Mouse (Mus musculus) kidney, adult 8-10 months (tissue): ENCODE measurements around the gene Habp4.

Source experiments
- DNase-seq, 2 experiments: peaks; one replicate each; pipeline ENCODE4 v3.0.0; 2022

Habp4 gene

GRCm38 (mm10) chr13:64161548-64161915 lies at the start of gene Habp4:
Gene Habp4, plus strand, starts transcription at chr13:64161824.
- peak; percentile 98 to 99 for DNase-seq

- no peak for DNase-seq
Observed at GRCm38 (mm10) chr13:64117442-64117841, 44.2 kb upstream of the Habp4 start.

GRCm38 (mm10) chr13:64120760-64121159 lies 40.9 kb upstream of the Habp4 start:
- DNase-seq, result no peak

- DNase-seq, result peak; percentile 49 to 61
Observed at GRCm38 (mm10) chr13:64123491-64124188, 38.0 kb upstream of the Habp4 start.

GRCm38 (mm10) chr13:64124886-64125285 lies 36.7 kb upstream of the Habp4 start:
- DNase-seq, result peak; percentile 14 to 37

- DNase-seq, result no peak
Observed at GRCm38 (mm10) chr13:64126316-64126715, 35.3 kb upstream of the Habp4 start.

GRCm38 (mm10) chr13:64128858-64129615 lies 32.6 kb upstream of the Habp4 start, which contains the start of gene Slc35d2:
Gene Slc35d2, minus strand, starts transcription at chr13:64129368.
- peak; percentile 68 to 71 for DNase-seq

GRCm38 (mm10) chr13:64129616-64130375 lies 31.8 kb upstream of the Habp4 start:
- peak; percentile 78 to 87 for DNase-seq

- DNase-seq, result no peak
Observed at GRCm38 (mm10) chr13:64150121-64150520, 11.5 kb upstream of the Habp4 start.

- DNase-seq, result peak; percentile 82 to 87
Observed at GRCm38 (mm10) chr13:64152241-64152669, 9.4 kb upstream of the Habp4 start.

- no peak for DNase-seq
Observed at GRCm38 (mm10) chr13:64152671-64153082, 8.9 kb upstream of the Habp4 start.

GRCm38 (mm10) chr13:64153083-64153682 lies 8.4 kb upstream of the Habp4 start, which contains the start of gene Zfp367:
Gene Zfp367, minus strand, starts transcription at chr13:64153202.
- peak; percentile 98 to 99 for DNase-seq

GRCm38 (mm10) chr13:64153751-64154267 lies 7.8 kb upstream of the Habp4 start:
- peak; percentile 89 to 90 for DNase-seq

- no peak for DNase-seq
Observed at GRCm38 (mm10) chr13:64154651-64155050, 7.0 kb upstream of the Habp4 start.

GRCm38 (mm10) chr13:64155171-64155571 lies 6.5 kb upstream of the Habp4 start:
- peak; percentile 76 to 81 for DNase-seq

GRCm38 (mm10) chr13:64156966-64157365 lies 4.7 kb upstream of the Habp4 start:
- DNase-seq, result no peak

- DNase-seq, result peak; percentile 26 to 35
Observed at GRCm38 (mm10) chr13:64161916-64162611, 440 bp downstream of the Habp4 start.

GRCm38 (mm10) chr13:64162626-64163025 lies 1.0 kb downstream of the Habp4 start:
- peak in 1 of 2 experiments; percentile 15 for DNase-seq

- DNase-seq, result peak; percentile 13 to 21
Observed at GRCm38 (mm10) chr13:64163147-64163715, 1.6 kb downstream of the Habp4 start.

GRCm38 (mm10) chr13:64169746-64170145 lies 8.1 kb downstream of the Habp4 start:
- DNase-seq, result no peak

GRCm38 (mm10) chr13:64178000-64178399 lies 16.4 kb downstream of the Habp4 start:
- DNase-seq, result no peak
